ENCODE assay signal across 13 mouse cellular contexts in genomic region chr9:63923190-63923717, GRCm38 (mm10).
DNase-seq lines count a peak whose midpoint lies in the region; TF ChIP-seq lines count a peak whose summit lies in the region.
"Had no signal": no experiment of that assay in that cellular context is flagged by ENCODE, and none has a peak within 500 bp of the region (broad histone marks: within the 10 kb centered on the region; RNA-seq: fewer than 3 reads in every experiment).

No protein-coding gene starts in this region.

- H3K36me3 ChIP-seq in heart, embryonic 10.5 days = no peaks in the 10 kb centered on the region
- H3K36me3 ChIP-seq in heart, adult 2 months (ENCODE audit: control insufficient read depth, insufficient read depth, low read length) = no peaks in the 10 kb centered on the region
- H3K36me3 ChIP-seq: limb, embryonic 10.5 days; liver, embryonic 13.5 days had no signal

- H3K9ac ChIP-seq in heart, adult 2 months (ENCODE audit: low read depth, low read length) = no peak overlapping the region
- H3K9ac ChIP-seq: liver, embryonic 13.5 days had no signal

- no peak overlapping the region for H3K4me3 ChIP-seq in heart, embryonic 10.5 days
- no peak overlapping the region for H3K4me3 ChIP-seq in heart, adult 2 months
- H3K4me3 ChIP-seq: limb, embryonic 10.5 days; liver, embryonic 13.5 days had no signal

- intact Hi-C loops in heart, adult 2 months (cut with DNase I) = no loop called here

- peak; percentile 37 for DNase-seq in adrenal gland, postnatal 10 days
- no peak for DNase-seq in adrenal gland, adult 2 months
- DNase-seq in heart, embryonic 10.5 days (ENCODE audit: low spot score) = no peak
- no peak for DNase-seq in heart, adult 2 months
- DNase-seq in kidney, postnatal 14 days = peak; percentile 27
- no peak for DNase-seq in kidney, adult 11 months
- DNase-seq in retina, postnatal 1 day = peak; percentile 37
- no peak for DNase-seq in retina, embryonic 14.5 days (ENCODE audit: low spot score)
- DNase-seq: liver, embryonic 13.5 days; right cerebral cortex, postnatal 14 days had no signal

- H3K27ac ChIP-seq in heart, embryonic 10.5 days = peak overlapping the region; percentile 63
- no peak overlapping the region for H3K27ac ChIP-seq in heart, adult 2 months
- H3K27ac ChIP-seq: kidney, postnatal 0 days; liver, embryonic 13.5 days had no signal

- no peak for TF ChIP-seq POLR2A in heart, adult 2 months (IDR thresholded peaks at IDR 0.05; ENCODE audit: insufficient read depth, low read depth, low read length)

- no peaks in the 10 kb centered on the region for H3K79me2 ChIP-seq in heart, adult 2 months (replicated peaks; ENCODE audit: control insufficient read depth, insufficient read depth, low read length)

- WGBS in heart, embryonic 10.5 days = 63% methylated on average over 9 of the region's 9 CpGs
- WGBS in heart, adult 2 months = 49% methylated on average over 9 of the region's 9 CpGs

- no peaks in the 10 kb centered on the region for H3K9me3 ChIP-seq in heart, embryonic 10.5 days
- H3K9me3 ChIP-seq: limb, embryonic 10.5 days; liver, embryonic 13.5 days had no signal

- peaks cover 86% of the 10 kb centered on the region for H3K4me1 ChIP-seq in heart, embryonic 10.5 days
- H3K4me1 ChIP-seq in heart, adult 2 months (ENCODE audit: control insufficient read depth, insufficient read depth, low read length) = peaks cover 6% of the 10 kb centered on the region

- TF ChIP-seq CTCF in heart, adult 2 months (IDR thresholded peaks at IDR 0.05) = no peak

- no peaks in the 10 kb centered on the region for H3K27me3 ChIP-seq in heart, embryonic 10.5 days (ENCODE audit: insufficient read depth, poor library complexity, severe bottlenecking)
- no peaks in the 10 kb centered on the region for H3K27me3 ChIP-seq in heart, adult 2 months (ENCODE audit: control insufficient read depth, insufficient read depth, low read length)
- H3K27me3 ChIP-seq: Patski had no signal

- TF ChIP-seq EP300 in heart, adult 2 months (IDR thresholded peaks at IDR 0.05; ENCODE audit: insufficient read depth, low read depth, low read length) = no peak

Comparison
In these comparisons a context has a peak if more than half of its experiments do, and no peak if none do; other contexts are left out.
1. DNase-seq: peak in adrenal gland, postnatal 10 days (single experiment), kidney, postnatal 14 days (single experiment) and retina, postnatal 1 day (single experiment); none in adrenal gland, adult 2 months (single experiment), heart, embryonic 10.5 days (single experiment), heart, adult 2 months (0 of 2), kidney, adult 11 months (single experiment) and retina, embryonic 14.5 days (single experiment).